Comparison of ENCODE assay signal across 11 mouse cellular contexts in the genomic region with DNA sequence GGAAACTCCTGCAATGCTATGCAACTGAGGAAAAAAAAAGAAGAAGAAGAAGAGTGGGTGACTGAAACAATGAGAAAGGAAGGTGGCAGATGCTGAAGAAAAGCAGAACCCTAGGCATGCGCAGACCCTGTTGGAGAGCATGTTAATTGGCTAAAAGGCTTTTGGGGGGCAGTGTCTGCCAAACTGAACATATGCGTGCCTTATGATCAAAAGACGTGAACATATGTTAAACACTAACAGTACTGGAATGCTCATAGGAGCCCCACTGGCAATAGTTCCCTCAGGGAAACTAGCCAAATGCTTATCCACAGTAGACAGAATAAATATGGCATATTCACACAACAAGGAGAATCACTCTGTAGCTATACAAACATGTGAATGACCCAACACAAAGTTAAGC.
DNase-seq lines count a peak whose midpoint lies in the region; ATAC-seq and TF ChIP-seq lines count a peak whose summit lies in the region.
"Had no signal": no experiment of that assay in that cellular context is flagged by ENCODE, and none has a peak within 500 bp of the region (broad histone marks: within the 10 kb centered on the region; RNA-seq: fewer than 3 reads in every experiment).

No protein-coding gene starts in this region.

- no peak for DNase-seq in hindbrain, embryonic 11.5 days (ENCODE audit: low spot score)
- DNase-seq in cerebellum, adult 18-20 months = peak; percentile 8 to 10
- peak; percentile 89 for DNase-seq in forebrain, postnatal 0 days
- DNase-seq in midbrain, postnatal 0 days (ENCODE audit: low spot score) = peak; percentile 76
- DNase-seq in ovary, postnatal 10 days (ENCODE audit: low spot score) = no peak
- DNase-seq in heart, embryonic 10.5 days (ENCODE audit: low spot score) = no peak
- no peak for DNase-seq in thymus, postnatal 36 days
- DNase-seq: heart, adult 11 months had no signal

- no peak overlapping the region for H3K4me2 ChIP-seq in hindbrain, embryonic 15.5 days
- no peak overlapping the region for H3K4me2 ChIP-seq in hindbrain, embryonic 11.5 days (replicated peaks; ENCODE audit: low read depth, low read length)
- H3K4me2 ChIP-seq in forebrain, postnatal 0 days (ENCODE audit: low read depth) = no peak overlapping the region
- H3K4me2 ChIP-seq in midbrain, postnatal 0 days (ENCODE audit: low read depth, low read length, poor library complexity, severe bottlenecking) = no peak overlapping the region
- H3K4me2 ChIP-seq: lung, embryonic 15.5 days had no signal

- H3K4me1 ChIP-seq in hindbrain, embryonic 15.5 days (replicated peaks) = no peaks in the 10 kb centered on the region
- no peaks in the 10 kb centered on the region for H3K4me1 ChIP-seq in hindbrain, embryonic 11.5 days (replicated peaks; ENCODE audit: control insufficient read depth, insufficient read depth, low read length)
- H3K4me1 ChIP-seq in forebrain, postnatal 0 days (ENCODE audit: insufficient read depth) = no peaks in the 10 kb centered on the region
- no peaks in the 10 kb centered on the region for H3K4me1 ChIP-seq in midbrain, postnatal 0 days (ENCODE audit: insufficient read depth, low read length)
- H3K4me1 ChIP-seq in heart, embryonic 10.5 days = no peaks in the 10 kb centered on the region
- H3K4me1 ChIP-seq: lung, embryonic 15.5 days had no signal

- ATAC-seq in hindbrain, embryonic 15.5 days (ENCODE audit: low FRiP score, low read depth) = peak; percentile 82
- ATAC-seq in hindbrain, embryonic 11.5 days (ENCODE audit: low FRiP score) = no peak
- peak; percentile 98 for ATAC-seq in forebrain, postnatal 0 days
- peak; percentile 75; the same call in 1 of the 2 replicates for ATAC-seq in midbrain, postnatal 0 days (ENCODE audit: low FRiP score)
- ATAC-seq: inflammation-experienced regulatory T-cells, adult 6 months had no signal

- no peak overlapping the region for H3K9ac ChIP-seq in hindbrain, embryonic 15.5 days
- no peak overlapping the region for H3K9ac ChIP-seq in hindbrain, embryonic 11.5 days (ENCODE audit: low read depth, low read length)
- no peak overlapping the region for H3K9ac ChIP-seq in forebrain, postnatal 0 days
- H3K9ac ChIP-seq in midbrain, postnatal 0 days (replicated peaks; ENCODE audit: low read length, poor library complexity, severe bottlenecking) = no peak overlapping the region
- H3K9ac ChIP-seq: lung, embryonic 15.5 days had no signal

- H3K27me3 ChIP-seq in hindbrain, embryonic 15.5 days = no peaks in the 10 kb centered on the region
- H3K27me3 ChIP-seq in hindbrain, embryonic 11.5 days (ENCODE audit: control insufficient read depth, insufficient read depth, low read length) = no peaks in the 10 kb centered on the region
- H3K27me3 ChIP-seq in forebrain, postnatal 0 days (ENCODE audit: insufficient read depth, low read length) = no peaks in the 10 kb centered on the region; the same call in 1 of the 2 replicates
- H3K27me3 ChIP-seq in midbrain, postnatal 0 days (ENCODE audit: insufficient read depth, low read length) = no peaks in the 10 kb centered on the region
- H3K27me3 ChIP-seq in heart, embryonic 10.5 days (ENCODE audit: insufficient read depth, poor library complexity, severe bottlenecking) = no peaks in the 10 kb centered on the region
- H3K27me3 ChIP-seq: lung, embryonic 15.5 days had no signal

- WGBS in hindbrain, embryonic 15.5 days = 67% methylated on average over 3 of the region's 3 CpGs
- 91% methylated on average over 3 of the region's 3 CpGs for WGBS in hindbrain, embryonic 11.5 days
- 45% methylated on average over 3 of the region's 3 CpGs for WGBS in forebrain, postnatal 0 days
- 65% methylated on average over 3 of the region's 3 CpGs for WGBS in midbrain, postnatal 0 days
- 83% methylated on average over 3 of the region's 3 CpGs for WGBS in heart, embryonic 10.5 days

- no peaks in the 10 kb centered on the region for H3K36me3 ChIP-seq in hindbrain, embryonic 15.5 days
- H3K36me3 ChIP-seq in hindbrain, embryonic 11.5 days (ENCODE audit: control insufficient read depth, insufficient read depth, low read length) = no peaks in the 10 kb centered on the region
- H3K36me3 ChIP-seq in forebrain, postnatal 0 days (ENCODE audit: insufficient read depth) = no peaks in the 10 kb centered on the region
- no peaks in the 10 kb centered on the region for H3K36me3 ChIP-seq in midbrain, postnatal 0 days (ENCODE audit: insufficient read depth, low read length)
- H3K36me3 ChIP-seq in heart, embryonic 10.5 days = no peaks in the 10 kb centered on the region
- H3K36me3 ChIP-seq: lung, embryonic 15.5 days had no signal

- TF ChIP-seq CTCF in forebrain, postnatal 0 days (IDR thresholded peaks at IDR 0.05; ENCODE audit: low read depth) = no peak
- no peak for TF ChIP-seq CTCF in midbrain, postnatal 0 days (IDR thresholded peaks at IDR 0.05)

- H3K9me3 ChIP-seq in hindbrain, embryonic 15.5 days = no peaks in the 10 kb centered on the region
- no peaks in the 10 kb centered on the region for H3K9me3 ChIP-seq in hindbrain, embryonic 11.5 days (ENCODE audit: control insufficient read depth, low read length)
- H3K9me3 ChIP-seq in forebrain, postnatal 0 days (ENCODE audit: low read length) = no peaks in the 10 kb centered on the region
- no peaks in the 10 kb centered on the region for H3K9me3 ChIP-seq in midbrain, postnatal 0 days (ENCODE audit: low read length)
- H3K9me3 ChIP-seq in heart, embryonic 10.5 days = no peaks in the 10 kb centered on the region
- H3K9me3 ChIP-seq: lung, embryonic 15.5 days had no signal

- no peak overlapping the region for H3K27ac ChIP-seq in hindbrain, embryonic 15.5 days (replicated peaks)
- no peak overlapping the region for H3K27ac ChIP-seq in hindbrain, embryonic 11.5 days (ENCODE audit: low read depth, low read length)
- H3K27ac ChIP-seq in forebrain, postnatal 0 days (ENCODE audit: low read depth, low read length) = no peak overlapping the region
- no peak overlapping the region for H3K27ac ChIP-seq in midbrain, postnatal 0 days (ENCODE audit: low read depth, low read length)
- H3K27ac ChIP-seq in heart, embryonic 10.5 days = no peak overlapping the region
- H3K27ac ChIP-seq: lung, embryonic 15.5 days had no signal

- H3K4me3 ChIP-seq in hindbrain, embryonic 15.5 days = no peak overlapping the region
- no peak overlapping the region for H3K4me3 ChIP-seq in hindbrain, embryonic 11.5 days (ENCODE audit: low read depth, low read length)
- no peak overlapping the region for H3K4me3 ChIP-seq in forebrain, postnatal 0 days (ENCODE audit: low read depth, low read length)
- H3K4me3 ChIP-seq in midbrain, postnatal 0 days (ENCODE audit: low read depth, low read length) = no peak overlapping the region
- H3K4me3 ChIP-seq in heart, embryonic 10.5 days = no peak overlapping the region
- H3K4me3 ChIP-seq: lung, embryonic 15.5 days had no signal

Comparison
In these comparisons a context has a peak if more than half of its experiments do, and no peak if none do; other contexts are left out.
1. DNase-seq: peak in cerebellum, adult 18-20 months (2 of 2), forebrain, postnatal 0 days (single experiment) and midbrain, postnatal 0 days (single experiment); none in hindbrain, embryonic 11.5 days (single experiment), ovary, postnatal 10 days (single experiment), heart, embryonic 10.5 days (single experiment) and thymus, postnatal 36 days (0 of 2).